Comparison of ENCODE assay signal across 19 mouse cellular contexts in the genomic region with DNA sequence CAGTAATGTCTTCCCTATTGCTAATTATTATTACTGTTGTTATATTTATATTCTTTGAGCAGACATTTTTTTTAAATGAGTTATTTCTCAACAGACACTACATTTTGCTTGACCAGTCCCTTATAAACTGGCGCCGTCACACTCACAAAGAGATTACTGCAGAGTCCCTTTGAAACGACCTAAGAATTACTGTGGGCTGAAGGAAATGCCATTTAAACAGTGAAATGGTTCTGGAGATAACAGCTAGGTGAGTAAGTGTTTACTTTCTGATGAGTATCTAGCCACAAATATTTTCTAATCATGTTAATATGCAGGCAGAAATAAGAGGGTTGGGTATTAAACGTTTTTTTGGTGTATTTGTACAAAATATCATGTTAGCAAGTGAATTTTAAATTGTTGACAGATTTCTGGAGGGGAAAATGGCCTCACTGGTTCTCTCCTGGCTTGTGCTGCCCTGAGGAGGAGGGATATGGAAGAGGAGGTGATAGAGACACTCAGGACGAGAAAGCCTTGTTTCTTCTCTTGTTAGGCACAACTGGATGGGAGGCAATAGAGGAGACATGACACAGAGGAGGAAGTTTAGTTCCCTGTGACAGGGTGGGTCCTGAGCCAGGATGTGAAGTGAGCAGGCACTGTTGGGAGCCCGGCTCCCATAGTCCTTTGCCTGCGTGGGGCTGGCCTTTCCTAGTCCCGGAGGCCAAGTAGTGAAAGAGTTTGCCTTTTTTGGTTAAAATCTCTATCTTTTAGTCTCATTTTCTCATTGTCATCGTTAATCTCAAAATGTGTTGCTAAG. TPM values are rescaled to one million over a fixed set of nuclear protein-coding genes. Genes with fewer than 3 reads are reported as not detected.
DNase-seq lines count a peak whose midpoint lies in the region; ATAC-seq and TF ChIP-seq lines count a peak whose summit lies in the region.
"Had no signal": no experiment of that assay in that cellular context is flagged by ENCODE, and none has a peak within 500 bp of the region (broad histone marks: within the 10 kb centered on the region; RNA-seq: fewer than 3 reads in every experiment).

No protein-coding gene starts in this region.

- DNase-seq in lung, embryonic 14.5 days, result no peak
- DNase-seq in lung, postnatal 36 days, result no peak
- peak; percentile 28 for DNase-seq in NIH3T3 (ENCODE audit: low read depth)
- DNase-seq in fibroblast of lung, adult 2 months (ENCODE audit: low read depth), result peak; percentile 11
- no peak for DNase-seq in thymus, postnatal 25 days
- DNase-seq in cerebellum, postnatal 14 days, result no peak
- DNase-seq: adrenal gland, postnatal 10 days; cerebellum, adult 11 months; cerebellum, adult 8-10 months; cerebellum, postnatal 25 days; forebrain, postnatal 0 days; gastrocnemius, postnatal 14 days; heart, postnatal 4 days had no signal

- TF ChIP-seq CTCF in lung, embryonic 14.5 days (IDR thresholded peaks at IDR 0.05; ENCODE audit: low read depth), result no peak

- 0 out of 2 replicates have a peak, but pooled peaks have one; percentile 28 for ATAC-seq in lung, embryonic 14.5 days (ENCODE audit: insufficient read depth)
- peak; percentile 60; the same call in 1 of the 2 replicates for ATAC-seq in stomach, embryonic 16.5 days (ENCODE audit: insufficient read depth, low FRiP score)
- ATAC-seq: forebrain, embryonic 13.5 days; forebrain, postnatal 0 days; hindbrain, postnatal 0 days had no signal

- no peaks in the 10 kb centered on the region for H3K27me3 ChIP-seq in lung, embryonic 14.5 days (ENCODE audit: insufficient read depth, low read length)
- no peaks in the 10 kb centered on the region for H3K27me3 ChIP-seq in stomach, embryonic 16.5 days (ENCODE audit: control insufficient read depth, insufficient read depth, low read length)
- H3K27me3 ChIP-seq: embryonic facial prominence, embryonic 12.5 days; forebrain, embryonic 13.5 days; heart, embryonic 13.5 days; hindbrain, embryonic 12.5 days had no signal

- WGBS in lung, embryonic 14.5 days, result 49% methylated on average over 9 of the region's 9 CpGs
- WGBS in stomach, embryonic 16.5 days, result 51% methylated on average over 9 of the region's 9 CpGs

- no peak overlapping the region for H3K4me2 ChIP-seq in lung, embryonic 14.5 days
- no peak overlapping the region for H3K4me2 ChIP-seq in stomach, embryonic 16.5 days (ENCODE audit: low read depth, low read length)
- H3K4me2 ChIP-seq: embryonic facial prominence, embryonic 12.5 days; forebrain, embryonic 13.5 days; heart, embryonic 13.5 days; hindbrain, embryonic 12.5 days had no signal

- H3K9me3 ChIP-seq in lung, embryonic 14.5 days (ENCODE audit: low read depth, low read length), result no peaks in the 10 kb centered on the region
- H3K9me3 ChIP-seq in stomach, embryonic 16.5 days (replicated peaks; ENCODE audit: control insufficient read depth, low read length), result no peaks in the 10 kb centered on the region
- H3K9me3 ChIP-seq: embryonic facial prominence, embryonic 12.5 days; forebrain, embryonic 13.5 days; heart, embryonic 13.5 days; hindbrain, embryonic 12.5 days had no signal

- H3K36me3 ChIP-seq in lung, embryonic 14.5 days (ENCODE audit: insufficient read depth), result no peaks in the 10 kb centered on the region
- H3K36me3 ChIP-seq in stomach, embryonic 16.5 days (ENCODE audit: control insufficient read depth, insufficient read depth, low read length), result no peaks in the 10 kb centered on the region
- H3K36me3 ChIP-seq: embryonic facial prominence, embryonic 12.5 days; heart, embryonic 13.5 days; hindbrain, embryonic 12.5 days had no signal

- H3K9ac ChIP-seq in lung, embryonic 14.5 days, result no peak overlapping the region
- no peak overlapping the region for H3K9ac ChIP-seq in stomach, embryonic 16.5 days (ENCODE audit: low read length)
- H3K9ac ChIP-seq: embryonic facial prominence, embryonic 12.5 days; forebrain, embryonic 13.5 days; forebrain, postnatal 0 days; heart, embryonic 13.5 days; hindbrain, embryonic 12.5 days had no signal

- H3K4me1 ChIP-seq in lung, embryonic 14.5 days (ENCODE audit: insufficient read depth), result no peaks in the 10 kb centered on the region
- peaks cover 7% of the 10 kb centered on the region; the same call in 1 of the 2 replicates for H3K4me1 ChIP-seq in stomach, embryonic 16.5 days (ENCODE audit: control insufficient read depth, insufficient read depth, low read length)
- H3K4me1 ChIP-seq: embryonic facial prominence, embryonic 12.5 days; forebrain, embryonic 13.5 days; hindbrain, embryonic 12.5 days had no signal

- no peak overlapping the region for H3K4me3 ChIP-seq in lung, embryonic 14.5 days (ENCODE audit: low read depth, low read length)
- H3K4me3 ChIP-seq in stomach, embryonic 16.5 days (replicated peaks; ENCODE audit: low read length), result no peak overlapping the region
- H3K4me3 ChIP-seq: embryonic facial prominence, embryonic 12.5 days; forebrain, embryonic 13.5 days; heart, embryonic 13.5 days; hindbrain, embryonic 12.5 days had no signal

- H3K27ac ChIP-seq in lung, embryonic 14.5 days (ENCODE audit: low read depth), result no peak overlapping the region
- 0 out of 2 replicates have a peak overlapping the region, but pooled peaks have one; percentile 23 for H3K27ac ChIP-seq in stomach, embryonic 16.5 days (ENCODE audit: low read length)
- H3K27ac ChIP-seq: embryonic facial prominence, embryonic 12.5 days; forebrain, embryonic 13.5 days; heart, embryonic 13.5 days; hindbrain, embryonic 12.5 days; hindbrain, postnatal 0 days had no signal

RNA-seq across cellular contexts. Expression of a gene that starts 14.8 kb away (rescaled TPM):
- 84.5 and 91.3 TPM in 2 replicates for polyA plus RNA-seq in lung, embryonic 14.5 days (2014; fragmentation: Nextera tagmentation; extraction: Ambion mirVana)
- polyA plus RNA-seq in stomach, embryonic 16.5 days (2015; fragmentation: Nextera tagmentation; extraction: Ambion mirVana), result 67.3 and 69.7 TPM in 2 replicates

Comparison
In these comparisons a context has a peak if more than half of its experiments do, and no peak if none do; other contexts are left out.
1. DNase-seq: peak in NIH3T3 (single experiment) and fibroblast of lung, adult 2 months (single experiment); none in lung, embryonic 14.5 days (single experiment), lung, postnatal 36 days (single experiment), thymus, postnatal 25 days (single experiment) and cerebellum, postnatal 14 days (0 of 2).